Mouse (Mus musculus) erythroblast, embryonic 14.5 days (primary cell): ENCODE measurements around the gene Gm10666. TPM values are rescaled to one million over a fixed set of nuclear protein-coding genes. Genes with fewer than 3 reads are reported as not detected.
"Not testable (repeated sequence)": the region's sequence is repeated elsewhere in the genome, so short reads cannot be mapped to it uniquely, and the experiment has no call there.

ENCODE experiments used
- H3K27me3 ChIP-seq: 2 replicates; pipeline ENCODE4 v1.6.1; 2012; ENCODE audit warnings: inconsistent platforms; ENCODE audit not compliant: control insufficient read depth
- H3K36me3 ChIP-seq: 2 replicates; pipeline ENCODE4 v1.6.1; 2012; ENCODE audit warnings: mild to moderate bottlenecking, inconsistent platforms; ENCODE audit not compliant: control insufficient read depth
- H3K4me1 ChIP-seq: 2 replicates; pipeline ENCODE4 v1.6.1; 2012; ENCODE audit warnings: inconsistent platforms; ENCODE audit not compliant: control insufficient read depth
- H3K4me3 ChIP-seq: replicated peaks from 2 replicates; pipeline ENCODE3; 2012; ENCODE audit warnings: moderate library complexity, mild to moderate bottlenecking, inconsistent platforms
- H3K9me3 ChIP-seq: 2 replicates; pipeline ENCODE4 v1.6.1; 2012; ENCODE audit warnings: low read length, inconsistent platforms, mixed read lengths; ENCODE audit not compliant: control insufficient read depth
- polyA plus RNA-seq: library from polyadenylated mRNA; stranded (reverse); fragments of >175 nt; gene quantifications from 2 replicates; pipeline ENCODE4 v1.2.3, GENCODE M21; 2012

Gm10666 gene
- polyA plus RNA-seq = not detected in 2 replicates

DNA sequence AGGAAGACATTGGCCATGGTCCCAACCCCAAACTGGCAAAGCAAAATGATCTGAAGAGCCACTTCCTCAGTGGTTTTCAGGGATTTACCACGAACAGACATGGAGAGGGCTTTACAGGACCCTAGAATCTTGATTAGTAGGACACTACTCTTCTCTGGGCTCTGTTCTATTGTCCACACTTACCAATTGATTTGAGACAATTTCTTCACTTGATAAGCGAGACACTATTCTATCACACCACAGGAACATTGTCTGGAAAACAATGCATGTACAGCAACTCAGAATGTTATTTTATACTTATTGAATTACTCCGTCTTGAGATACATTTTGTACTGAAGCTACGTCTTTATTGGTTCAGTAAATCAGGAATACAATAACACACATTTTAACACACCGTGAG lies at the start of gene Gm10666:
Gene Gm10666, minus strand, starts transcription at position 101 of the 400 bp plus-strand sequence.
- H3K9me3 ChIP-seq, H3K4me1 ChIP-seq, H3K4me3 ChIP-seq, H3K36me3 ChIP-seq, H3K27me3 ChIP-seq: not testable (repeated sequence)

DNA sequence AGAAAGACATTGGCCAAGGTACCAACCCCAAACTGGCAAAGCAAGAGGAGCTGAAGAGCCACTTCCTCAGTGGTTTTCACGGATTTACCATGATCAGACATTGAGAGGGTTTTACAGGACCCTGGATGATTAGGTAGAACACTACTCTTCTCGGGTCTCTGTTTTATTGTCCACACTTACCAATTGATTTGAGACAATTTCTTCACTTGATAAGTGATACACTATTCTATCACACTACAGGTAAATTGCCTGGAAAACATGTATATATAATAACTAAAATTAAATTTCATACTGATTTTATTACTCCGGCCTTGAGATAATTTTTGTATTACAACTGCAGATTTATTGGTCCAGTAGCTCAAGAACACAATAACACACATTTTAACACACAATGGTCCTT lies 29.4 kb upstream of the Gm10666 start, which contains the start of gene Vmn1r142:
Gene Vmn1r142, minus strand, starts transcription at position 101 of the 400 bp plus-strand sequence.
- not testable (repeated sequence) for H3K4me1 ChIP-seq, H3K9me3 ChIP-seq, H3K4me3 ChIP-seq, H3K36me3 ChIP-seq, H3K27me3 ChIP-seq

DNA sequence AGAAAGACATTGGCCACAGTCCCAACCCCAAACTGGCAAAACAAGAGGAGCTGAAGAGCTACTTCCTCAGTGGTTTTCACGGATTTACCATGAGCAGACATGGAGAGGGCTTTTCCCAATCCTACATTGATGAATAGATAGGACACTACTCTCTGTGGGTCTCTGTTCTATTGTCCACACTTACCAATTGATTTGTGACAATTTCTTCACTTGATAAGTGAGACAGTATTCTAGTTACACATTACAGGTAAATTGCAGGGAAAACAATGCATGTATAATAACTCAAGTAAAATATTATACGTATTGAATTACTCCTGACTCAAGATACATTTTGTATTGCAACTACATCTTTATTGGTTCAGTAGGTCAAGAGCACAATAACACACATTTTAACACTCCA lies 16.4 kb downstream of the Gm10666 start, which contains the start of gene Gm16451:
Gene Gm16451, minus strand, starts transcription at position 101 of the 400 bp plus-strand sequence.
- not testable (repeated sequence) for H3K4me1 ChIP-seq, H3K27me3 ChIP-seq, H3K9me3 ChIP-seq, H3K4me3 ChIP-seq, H3K36me3 ChIP-seq

Other genes starting within 250 kb of the Gm10666 start
- not detected in 2 replicates for gene Gm5891, start 213.4 kb downstream of the Gm10666 start, polyA plus RNA-seq
- not detected in 2 replicates for gene Vmn1r137, start 140.2 kb downstream of the Gm10666 start, polyA plus RNA-seq
- not detected in 2 replicates for gene Vmn1r138, start 105.8 kb downstream of the Gm10666 start, polyA plus RNA-seq
- not detected in 2 replicates for gene Gm6176, start 78.4 kb downstream of the Gm10666 start, polyA plus RNA-seq
- not detected in 2 replicates for gene Vmn1r139, start 65.7 kb downstream of the Gm10666 start, polyA plus RNA-seq
- not detected in 2 replicates for gene Gm16451, start 16.5 kb downstream of the Gm10666 start, polyA plus RNA-seq
- gene Vmn1r142, start 29.3 kb upstream of the Gm10666 start, polyA plus RNA-seq = not detected in 2 replicates
- gene Vmn1r143, start 54.6 kb upstream of the Gm10666 start, polyA plus RNA-seq = not detected in 2 replicates
- gene Gm8653, start 66.5 kb upstream of the Gm10666 start, polyA plus RNA-seq = not detected in 2 replicates
- not detected in 2 replicates for gene Gm8453, start 94.7 kb upstream of the Gm10666 start, polyA plus RNA-seq
- gene Gm4187, start 195.0 kb upstream of the Gm10666 start, polyA plus RNA-seq = not detected in 2 replicates
- not detected in 2 replicates for gene Gm8660, start 236.3 kb upstream of the Gm10666 start, polyA plus RNA-seq